Mouse (Mus musculus): ENCODE results near the gene Gm13078.

The Gm13078 gene

DNA sequence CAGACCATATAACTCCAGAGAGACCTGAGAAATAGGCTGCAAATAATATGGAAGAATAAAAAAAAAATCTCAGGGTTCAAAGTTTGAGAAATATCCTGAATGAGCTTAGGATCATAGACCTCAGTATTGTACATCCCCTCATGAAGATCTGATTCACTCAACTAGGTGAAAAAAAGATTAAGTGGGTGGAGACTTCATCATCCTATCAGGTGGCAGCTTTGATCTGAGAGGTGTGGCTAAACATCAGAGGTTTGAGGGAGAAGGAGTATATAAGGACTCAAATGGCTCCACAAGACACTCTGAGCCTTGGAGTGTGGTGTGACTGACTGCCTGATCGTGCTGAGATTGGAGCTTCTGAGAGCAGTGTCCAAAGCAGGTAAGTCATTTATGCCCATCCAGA lies at the start of gene Gm13078:
TSS of gene Gm13078 (plus strand) at position 301 of the 400 bp plus-strand sequence.
- DNase-seq = no peak

DNA sequence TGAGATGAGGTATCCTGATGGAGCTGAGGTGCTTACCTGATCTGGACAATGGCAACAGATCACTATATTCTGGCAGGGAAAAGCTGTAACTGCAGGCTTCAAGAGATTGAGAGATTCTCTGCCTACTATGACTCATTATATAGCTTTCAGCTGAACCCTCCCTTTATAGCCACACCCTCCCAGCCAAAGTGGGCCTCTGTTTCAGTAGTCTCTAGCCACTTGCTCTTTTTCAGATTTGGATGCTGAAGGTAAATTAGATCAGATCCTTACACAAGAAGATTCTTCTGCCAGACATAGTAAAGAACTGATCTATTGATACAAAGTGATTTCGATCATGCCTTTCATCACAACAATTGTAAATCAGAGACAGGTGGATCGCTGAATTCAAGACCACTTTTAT lies 16.6 kb upstream of the Gm13078 start, which contains the start of gene Gm13089:
TSS of gene Gm13089 (minus strand) at position 101 of the 400 bp plus-strand sequence.
- no peak for DNase-seq

Measured in right cerebral cortex, postnatal 14 days (tissue).